Mouse (Mus musculus): ENCODE results near the gene Cmtm6. TPM values are rescaled to one million over a fixed set of nuclear protein-coding genes. Genes with fewer than 3 reads are reported as not detected.
A peak's percentile ranks its signal among the peaks of the same experiment; 100 is the strongest.

The Cmtm6 gene
- 18.7 TPM in 2 replicates for polyA plus RNA-seq (2015; fragmentation: Nextera tagmentation; extraction: Ambion mirVana)

GRCm38 (mm10) chr9:114731011-114731755 lies at the start of gene Cmtm6:
Gene Cmtm6, plus strand, starts transcription at chr9:114731116.
- Histone ChIP-seq H3K4me2 (ENCODE audit: low read length) (peak within 1 kb of the TSS; percentile 62), H3K9me3 (replicated peaks; ENCODE audit: control insufficient read depth, low read length, poor library complexity, severe bottlenecking) (no peaks in the 10 kb centered on the region), H3K9ac (ENCODE audit: low read depth, low read length) (peak within 1 kb of the TSS; percentile 88), H3K4me1 (ENCODE audit: control insufficient read depth, insufficient read depth, low read length) (peaks cover 13% of the 10 kb centered on the region), H3K4me3 (ENCODE audit: low read depth, low read length) (peak within 1 kb of the TSS; percentile 90), H3K27me3 (ENCODE audit: control insufficient read depth, insufficient read depth, low read depth, low read length) (no peaks in the 10 kb centered on the region), H3K36me3 (ENCODE audit: control insufficient read depth, insufficient read depth, low read length) (no peaks in the 10 kb centered on the region), H3K27ac (ENCODE audit: low read length) (peak within 1 kb of the TSS; percentile 80)
- peak; percentile 91 for ATAC-seq
- 0% methylated on average over 53 of the region's 53 CpGs for WGBS

- no peaks in the 10 kb centered on the region for H3K27me3 ChIP-seq (ENCODE audit: control insufficient read depth, insufficient read depth, low read depth, low read length)
- H3K36me3 ChIP-seq (ENCODE audit: control insufficient read depth, insufficient read depth, low read length), result no peaks in the 10 kb centered on the region
- no peak for ATAC-seq
- H3K4me1 ChIP-seq (ENCODE audit: control insufficient read depth, insufficient read depth, low read length), result no peaks in the 10 kb centered on the region
- no peaks in the 10 kb centered on the region for H3K9me3 ChIP-seq (replicated peaks; ENCODE audit: control insufficient read depth, low read length, poor library complexity, severe bottlenecking)
- no peak overlapping the region for H3K4me2 ChIP-seq (ENCODE audit: low read length)
- H3K4me3 ChIP-seq (ENCODE audit: low read depth, low read length), result no peak overlapping the region
- 88% methylated on average over 4 of the region's 4 CpGs for WGBS
- H3K9ac ChIP-seq (ENCODE audit: low read depth, low read length), result no peak overlapping the region
- H3K27ac ChIP-seq (ENCODE audit: low read length), result no peak overlapping the region
Observed at GRCm38 (mm10) chr9:114682193-114682592, 48.7 kb upstream of the Cmtm6 start.

DNA sequence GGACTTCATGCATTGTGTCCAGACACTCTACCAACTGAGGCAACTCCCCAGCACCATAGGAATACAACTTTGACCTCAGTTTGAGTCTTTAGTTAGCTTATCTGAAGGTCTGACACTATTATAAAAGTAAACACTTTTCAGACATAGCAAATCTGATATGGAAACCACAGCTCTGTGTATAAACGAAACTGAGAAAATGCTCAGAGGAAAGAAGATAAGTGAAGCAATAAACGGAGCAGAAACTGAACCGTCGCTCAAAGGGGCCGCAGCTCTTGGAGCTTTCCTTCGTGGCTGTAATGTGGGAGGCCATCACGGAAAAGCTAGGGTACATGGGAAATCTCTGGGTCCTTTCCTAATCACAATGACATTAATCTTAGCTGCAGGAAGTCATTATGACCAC lies 44.7 kb upstream of the Cmtm6 start:
- 94% methylated on average over 7 of the region's 7 CpGs for WGBS
- Histone ChIP-seq H3K27ac (ENCODE audit: low read length) (no peak overlapping the region), H3K4me3 (ENCODE audit: low read depth, low read length) (no peak overlapping the region), H3K27me3 (ENCODE audit: control insufficient read depth, insufficient read depth, low read depth, low read length) (no peaks in the 10 kb centered on the region), H3K9ac (ENCODE audit: low read depth, low read length) (no peak overlapping the region), H3K4me2 (ENCODE audit: low read length) (no peak overlapping the region), H3K4me1 (ENCODE audit: control insufficient read depth, insufficient read depth, low read length) (peaks cover 24% of the 10 kb centered on the region), H3K36me3 (ENCODE audit: control insufficient read depth, insufficient read depth, low read length) (0 out of 2 replicates have a peak, but pooled peaks cover 2% of the 10 kb centered on the region), H3K9me3 (replicated peaks; ENCODE audit: control insufficient read depth, low read length, poor library complexity, severe bottlenecking) (no peaks in the 10 kb centered on the region)
- no peak for ATAC-seq

- Histone ChIP-seq H3K36me3 (ENCODE audit: control insufficient read depth, insufficient read depth, low read length) (peaks cover 5% of the 10 kb centered on the region; the same call in 1 of the 2 replicates), H3K27me3 (ENCODE audit: control insufficient read depth, insufficient read depth, low read depth, low read length) (no peaks in the 10 kb centered on the region), H3K9me3 (replicated peaks; ENCODE audit: control insufficient read depth, low read length, poor library complexity, severe bottlenecking) (no peaks in the 10 kb centered on the region), H3K4me2 (ENCODE audit: low read length) (peak overlapping the region; percentile 83), H3K9ac (ENCODE audit: low read depth, low read length) (peak overlapping the region; percentile 80), H3K4me1 (ENCODE audit: control insufficient read depth, insufficient read depth, low read length) (peaks cover 29% of the 10 kb centered on the region), H3K4me3 (ENCODE audit: low read depth, low read length) (peak overlapping the region; percentile 54), H3K27ac (ENCODE audit: low read length) (peak overlapping the region; percentile 98)
- 64% methylated on average over 13 of the region's 13 CpGs for whole genome bisulfite sequencing
- no peak for ATAC-seq
Observed at GRCm38 (mm10) chr9:114687639-114688038, 43.3 kb upstream of the Cmtm6 start.

GRCm38 (mm10) chr9:114688252-114688952 lies 42.5 kb upstream of the Cmtm6 start, which contains the start of gene Dync1li1:
Gene Dync1li1, plus strand, starts transcription at chr9:114688790.
- Histone ChIP-seq H3K4me1 (ENCODE audit: control insufficient read depth, insufficient read depth, low read length) (peaks cover 29% of the 10 kb centered on the region), H3K9ac (ENCODE audit: low read depth, low read length) (peak within 1 kb of the TSS; percentile 80), H3K36me3 (ENCODE audit: control insufficient read depth, insufficient read depth, low read length) (peaks cover 9% of the 10 kb centered on the region; the same call in 1 of the 2 replicates), H3K4me2 (ENCODE audit: low read length) (peak within 1 kb of the TSS; percentile 85), H3K9me3 (replicated peaks; ENCODE audit: control insufficient read depth, low read length, poor library complexity, severe bottlenecking) (no peaks in the 10 kb centered on the region), H3K27me3 (ENCODE audit: control insufficient read depth, insufficient read depth, low read depth, low read length) (no peaks in the 10 kb centered on the region), H3K27ac (ENCODE audit: low read length) (peak within 1 kb of the TSS; percentile 98), H3K4me3 (ENCODE audit: low read depth, low read length) (peak within 1 kb of the TSS; percentile 54)
- peak; percentile 94 for ATAC-seq
- under 1% methylated on average over 48 of the region's 57 CpGs for WGBS

- peak; percentile 78 for ATAC-seq
- H3K4me2 ChIP-seq (ENCODE audit: low read length), result peak overlapping the region; percentile 85
- peaks cover 9% of the 10 kb centered on the region; the same call in 1 of the 2 replicates for H3K36me3 ChIP-seq (ENCODE audit: control insufficient read depth, insufficient read depth, low read length)
- peak overlapping the region; percentile 98 for H3K27ac ChIP-seq (ENCODE audit: low read length)
- no peaks in the 10 kb centered on the region for H3K27me3 ChIP-seq (ENCODE audit: control insufficient read depth, insufficient read depth, low read depth, low read length)
- H3K9ac ChIP-seq (ENCODE audit: low read depth, low read length), result peak overlapping the region; percentile 80
- under 1% methylated on average over 50 of the region's 50 CpGs for WGBS
- peak overlapping the region; percentile 54 for H3K4me3 ChIP-seq (ENCODE audit: low read depth, low read length)
- H3K4me1 ChIP-seq (ENCODE audit: control insufficient read depth, insufficient read depth, low read length), result peaks cover 29% of the 10 kb centered on the region
- H3K9me3 ChIP-seq (replicated peaks; ENCODE audit: control insufficient read depth, low read length, poor library complexity, severe bottlenecking), result no peaks in the 10 kb centered on the region
Observed at GRCm38 (mm10) chr9:114688953-114689407, 41.9 kb upstream of the Cmtm6 start.

DNA sequence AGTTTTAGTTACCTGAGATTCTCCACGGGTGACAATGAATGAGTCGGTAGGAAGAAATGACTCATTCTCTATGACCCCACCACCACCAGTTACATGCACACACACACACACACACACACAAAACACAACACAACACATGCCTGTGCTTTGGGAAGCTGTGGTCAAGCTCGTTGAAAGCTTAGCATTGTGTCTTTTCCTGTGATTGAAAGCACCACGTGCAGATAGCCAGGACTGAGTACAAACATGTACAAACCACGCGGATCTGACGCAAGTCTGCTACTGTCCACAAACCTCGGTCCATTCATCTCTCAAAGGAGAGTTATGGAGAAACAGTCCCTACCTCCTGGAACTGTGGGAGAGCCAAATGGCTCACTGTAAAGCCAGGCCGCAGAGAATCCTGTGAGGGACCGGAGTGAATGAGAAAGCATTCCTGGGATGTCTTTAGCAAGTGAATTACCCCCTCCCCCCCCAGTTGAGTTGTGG lies 40.8 kb upstream of the Cmtm6 start:
- WGBS, result 7% methylated on average over 10 of the region's 10 CpGs
- H3K27ac ChIP-seq (ENCODE audit: low read length), result no peak overlapping the region

GRCm38 (mm10) chr9:114691112-114691511 lies 39.8 kb upstream of the Cmtm6 start:
- Histone ChIP-seq H3K36me3 (ENCODE audit: control insufficient read depth, insufficient read depth, low read length) (peaks cover 12% of the 10 kb centered on the region; the same call in 1 of the 2 replicates), H3K9ac (ENCODE audit: low read depth, low read length) (no peak overlapping the region), H3K9me3 (replicated peaks; ENCODE audit: control insufficient read depth, low read length, poor library complexity, severe bottlenecking) (no peaks in the 10 kb centered on the region), H3K4me1 (ENCODE audit: control insufficient read depth, insufficient read depth, low read length) (peaks cover 29% of the 10 kb centered on the region), H3K4me2 (ENCODE audit: low read length) (peak overlapping the region; percentile 85), H3K27me3 (ENCODE audit: control insufficient read depth, insufficient read depth, low read depth, low read length) (no peaks in the 10 kb centered on the region), H3K4me3 (ENCODE audit: low read depth, low read length) (no peak overlapping the region), H3K27ac (ENCODE audit: low read length) (no peak overlapping the region)
- no peak for ATAC-seq

More for the DNA sequence above, 40.8 kb upstream of the Cmtm6 start:
- ATAC-seq, result no peak
- peaks cover 29% of the 10 kb centered on the region for H3K4me1 ChIP-seq (ENCODE audit: control insufficient read depth, insufficient read depth, low read length)
- peak overlapping the region; percentile 80 for H3K9ac ChIP-seq (ENCODE audit: low read depth, low read length)
- peak overlapping the region; percentile 85 for H3K4me2 ChIP-seq (ENCODE audit: low read length)
- H3K36me3 ChIP-seq (ENCODE audit: control insufficient read depth, insufficient read depth, low read length), result peaks cover 12% of the 10 kb centered on the region; the same call in 1 of the 2 replicates
- no peaks in the 10 kb centered on the region for H3K27me3 ChIP-seq (ENCODE audit: control insufficient read depth, insufficient read depth, low read depth, low read length)
- peak overlapping the region; percentile 54 for H3K4me3 ChIP-seq (ENCODE audit: low read depth, low read length)
- H3K9me3 ChIP-seq (replicated peaks; ENCODE audit: control insufficient read depth, low read length, poor library complexity, severe bottlenecking), result no peaks in the 10 kb centered on the region
